Mouse (Mus musculus) forebrain, embryonic 16.5 days (tissue): ENCODE results near the gene Plxnb1. TPM values are rescaled to one million over a fixed set of nuclear protein-coding genes. Genes with fewer than 3 reads are reported as not detected.
A peak's percentile ranks its signal among the peaks of the same experiment; 100 is the strongest.

Experiments used
- ATAC-seq: fragments of 200-750 bp; cut with Nextera tagmentation; 2 replicates; pipeline ENCODE4 v1.8.0; 2017; ENCODE audit warnings: mild to moderate bottlenecking, moderate library complexity
- H3K27ac ChIP-seq: fragments of 300-500 bp; sonication (generic); 2 replicates; pipeline ENCODE4 v1.5.1; 2014; ENCODE audit warnings: low read length, control low read depth
- H3K27me3 ChIP-seq: fragments of 300-500 bp; sonication (generic); replicated peaks from 2 replicates; pipeline ENCODE4 v1.6.1; 2014; ENCODE audit warnings: low read length; ENCODE audit not compliant: control insufficient read depth, insufficient read depth
- H3K36me3 ChIP-seq: fragments of 300-500 bp; sonication (generic); 2 replicates; pipeline ENCODE4 v1.6.1; 2014; ENCODE audit not compliant: control insufficient read depth, insufficient read depth
- H3K4me1 ChIP-seq: fragments of 300-500 bp; sonication (generic); replicated peaks from 2 replicates; pipeline ENCODE4 v1.6.1; 2014; ENCODE audit warnings: low read length; ENCODE audit not compliant: control insufficient read depth, insufficient read depth
- H3K4me2 ChIP-seq: fragments of 300-500 bp; sonication (generic); 2 replicates; pipeline ENCODE4 v1.6.1; 2014; ENCODE audit warnings: mild to moderate bottlenecking, low read length, control low read depth
- H3K4me3 ChIP-seq: fragments of 300-500 bp; sonication (generic); replicated peaks from 2 replicates; pipeline ENCODE4 v1.5.1; 2014; ENCODE audit warnings: mild to moderate bottlenecking, low read length, control low read depth
- H3K9ac ChIP-seq: fragments of 300-500 bp; sonication (generic); replicated peaks from 2 replicates; pipeline ENCODE4 v1.6.1; 2014; ENCODE audit warnings: low read depth, low read length, control low read depth
- H3K9me3 ChIP-seq: fragments of 300-500 bp; sonication (generic); 2 replicates; pipeline ENCODE4 v1.6.1; 2016; ENCODE audit warnings: low read length; ENCODE audit not compliant: control insufficient read depth
- WGBS: fragments of 180-500 bp; shearing (Covaris S2); extraction: QIAGEN DNeasy Blood & Tissue Kit; methylation state at CpG from one replicate; pipeline ENCODE4 v1.1.7; 2014; 5-methylcytosine and 5-hydroxymethylcytosine counted together
- polyA plus RNA-seq: library from polyadenylated mRNA; unstranded; fragments of >200 nt; fragmentation: Nextera tagmentation; extraction: Ambion mirVana; gene quantifications from 2 replicates; pipeline ENCODE4 v1.2.1, GENCODE M21; 2015

The Plxnb1 gene
- 18.6 and 22.1 TPM in 2 replicates for polyA plus RNA-seq

- H3K36me3 ChIP-seq, result 0 out of 2 replicates have a peak, but pooled peaks cover 2% of the 10 kb centered on the region
- ATAC-seq, result peak; percentile 78
- peak within 1 kb of the TSS; percentile 70 for H3K4me3 ChIP-seq
- H3K9ac ChIP-seq, result peak within 1 kb of the TSS; percentile 93
- peak within 1 kb of the TSS; percentile 95 for H3K4me2 ChIP-seq
- H3K9me3 ChIP-seq, result no peaks in the 10 kb centered on the region
- 0% methylated on average over 88 of the region's 102 CpGs for WGBS
- peaks cover 46% of the 10 kb centered on the region for H3K4me1 ChIP-seq
- H3K27ac ChIP-seq, result peak within 1 kb of the TSS; percentile 100
- no peaks in the 10 kb centered on the region for H3K27me3 ChIP-seq
These were observed at the start of gene Plxnb1 for GRCm38 (mm10) chr9:109095137-109095982. Plxnb1 (plus strand) TSS chr9:109095389.

- 37% methylated on average over 5 of the region's 5 CpGs for WGBS
- Histone ChIP-seq H3K36me3 (no peaks in the 10 kb centered on the region), H3K27ac (no peak overlapping the region)
These were observed 48.9 kb upstream of the Plxnb1 start for GRCm38 (mm10) chr9:109046306-109046705.

GRCm38 (mm10) chr9:109049316-109049715 is 45.9 kb upstream of the Plxnb1 start:
- 85% methylated on average over 7 of the region's 7 CpGs for WGBS
- Histone ChIP-seq H3K4me1 (no peaks in the 10 kb centered on the region; the same call in 1 of the 2 replicates), H3K4me3 (no peak overlapping the region), H3K36me3 (no peaks in the 10 kb centered on the region), H3K4me2 (no peak overlapping the region), H3K27me3 (no peaks in the 10 kb centered on the region), H3K9ac (no peak overlapping the region), H3K27ac (no peak overlapping the region), H3K9me3 (no peaks in the 10 kb centered on the region)
- no peak for ATAC-seq

More at GRCm38 (mm10) chr9:109046306-109046705, 48.9 kb upstream of the Plxnb1 start:
- Histone ChIP-seq H3K9ac (no peak overlapping the region), H3K4me3 (no peak overlapping the region), H3K4me2 (no peak overlapping the region), H3K4me1 (no peaks in the 10 kb centered on the region), H3K9me3 (no peaks in the 10 kb centered on the region), H3K27me3 (no peaks in the 10 kb centered on the region)
- ATAC-seq, result no peak

DNA sequence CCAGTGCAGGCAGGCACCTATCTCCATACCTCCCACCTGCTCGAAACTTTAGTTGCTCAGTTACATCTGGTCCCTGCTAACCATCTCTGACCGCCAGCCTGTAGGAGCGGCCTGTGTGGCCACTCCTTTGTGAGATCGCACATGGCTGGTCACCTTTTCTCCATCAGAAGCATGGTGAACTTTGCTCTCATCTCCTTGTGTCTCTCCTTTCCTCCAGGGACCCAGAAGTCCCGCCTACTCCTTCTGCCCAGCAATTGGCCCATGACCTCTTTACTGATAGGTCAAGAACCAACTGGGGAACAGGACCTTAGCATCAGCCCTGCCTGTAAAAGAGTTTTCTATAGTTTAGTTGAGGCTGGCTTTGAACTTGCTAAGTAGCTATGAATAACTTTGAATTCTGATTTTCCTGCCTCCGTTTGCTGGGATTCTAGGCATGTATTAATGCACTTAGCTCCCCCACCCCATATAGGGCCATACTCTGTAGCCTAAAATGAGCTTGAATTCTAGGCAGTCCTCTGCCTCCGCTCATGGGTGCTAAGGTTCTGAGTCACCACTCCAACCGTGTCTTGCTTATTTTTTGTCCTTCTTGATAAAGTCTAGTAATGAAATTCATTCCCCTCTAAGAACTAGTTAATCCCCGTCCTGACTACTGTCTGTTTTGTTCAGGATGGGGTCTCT is 45.1 kb upstream of the Plxnb1 start:
- H3K4me1 ChIP-seq, result peaks cover 2% of the 10 kb centered on the region
- H3K27me3 ChIP-seq, result no peaks in the 10 kb centered on the region
- H3K4me2 ChIP-seq, result no peak overlapping the region
- no peak overlapping the region for H3K9ac ChIP-seq
- no peak for ATAC-seq
- 83% methylated on average over 9 of the region's 9 CpGs for WGBS
- no peaks in the 10 kb centered on the region for H3K36me3 ChIP-seq
- H3K4me3 ChIP-seq, result no peak overlapping the region
- H3K9me3 ChIP-seq, result no peaks in the 10 kb centered on the region
- no peak overlapping the region for H3K27ac ChIP-seq

- Histone ChIP-seq H3K9me3 (no peaks in the 10 kb centered on the region), H3K4me2 (no peak overlapping the region), H3K36me3 (no peaks in the 10 kb centered on the region), H3K9ac (no peak overlapping the region), H3K27ac (no peak overlapping the region), H3K4me1 (peaks cover 6% of the 10 kb centered on the region), H3K27me3 (no peaks in the 10 kb centered on the region), H3K4me3 (no peak overlapping the region)
- no peak for ATAC-seq
- WGBS, result 85% methylated on average over 3 of the region's 3 CpGs
These were observed 44.6 kb upstream of the Plxnb1 start for GRCm38 (mm10) chr9:109050674-109050997.

DNA sequence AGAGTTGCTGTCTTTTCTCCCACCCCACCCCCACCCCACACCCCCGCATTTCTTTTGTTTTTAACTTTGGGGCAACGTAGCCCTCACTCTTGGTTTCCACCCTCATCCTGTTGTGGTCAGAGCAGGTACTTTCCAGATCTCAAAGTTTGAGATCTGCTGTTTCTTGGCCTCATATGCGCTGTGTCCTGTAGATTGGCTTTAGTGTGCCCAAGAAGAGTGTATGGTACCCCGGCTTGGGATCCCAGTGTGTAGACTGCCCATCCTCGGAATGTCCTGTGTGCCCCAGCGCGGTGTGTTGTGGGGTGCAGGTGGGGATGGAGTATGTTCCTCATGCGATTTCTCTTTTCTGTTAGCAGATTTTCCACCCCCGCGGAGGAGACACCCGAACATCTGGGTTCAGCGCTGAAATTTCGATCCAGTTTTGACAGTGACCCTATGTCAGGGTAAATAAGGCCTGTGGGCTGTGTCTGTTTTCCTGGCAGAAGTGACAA is 44.1 kb upstream of the Plxnb1 start:
- ATAC-seq, result no peak
- H3K27ac ChIP-seq, result no peak overlapping the region
- H3K4me1 ChIP-seq, result peaks cover 6% of the 10 kb centered on the region
- no peak overlapping the region for H3K4me2 ChIP-seq
- no peaks in the 10 kb centered on the region for H3K36me3 ChIP-seq
- no peaks in the 10 kb centered on the region for H3K9me3 ChIP-seq
- 91% methylated on average over 13 of the region's 13 CpGs for WGBS
- H3K4me3 ChIP-seq, result no peak overlapping the region
- H3K27me3 ChIP-seq, result no peaks in the 10 kb centered on the region
- no peak overlapping the region for H3K9ac ChIP-seq

DNA sequence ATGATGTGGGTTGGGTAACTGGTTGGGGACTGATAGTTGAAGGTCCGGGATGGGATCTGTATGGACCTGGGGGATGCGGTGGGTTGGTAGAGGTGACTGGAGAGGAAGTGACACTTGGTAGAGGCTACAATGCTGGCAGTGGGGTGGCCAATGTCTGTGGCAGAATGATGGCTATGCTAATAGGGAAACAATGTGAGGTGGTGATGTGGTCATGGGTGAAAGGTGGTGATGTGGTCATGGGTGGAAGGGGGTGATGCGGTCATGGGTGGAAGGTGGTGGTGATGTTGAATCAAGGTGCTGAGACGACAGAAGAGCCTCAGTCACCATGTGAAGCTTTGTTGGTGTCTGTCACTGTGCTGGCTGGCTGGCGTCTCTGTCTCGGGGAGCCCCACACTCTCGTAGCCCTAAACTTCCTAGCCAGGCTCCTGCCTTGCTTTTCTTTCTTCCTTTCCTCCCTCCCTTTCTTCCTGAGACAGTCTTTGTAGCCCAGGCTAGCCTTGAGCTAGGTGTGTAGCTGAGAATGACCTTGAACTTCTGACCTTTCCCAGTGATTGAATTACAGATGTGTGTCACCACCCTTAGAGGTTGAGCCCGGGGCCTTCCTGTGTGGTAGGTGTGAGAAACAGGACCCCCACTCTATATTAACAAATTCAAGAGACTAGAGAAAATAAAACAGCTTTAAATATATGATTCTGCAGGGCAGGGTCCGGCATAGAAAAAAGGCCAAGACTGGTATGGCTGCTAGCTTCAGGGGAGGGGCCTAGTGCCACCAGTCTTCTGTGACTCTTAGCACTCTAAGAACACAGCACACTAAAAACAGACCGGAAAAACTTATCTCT is 43.3 kb upstream of the Plxnb1 start:
- Histone ChIP-seq H3K4me1 (peaks cover 6% of the 10 kb centered on the region), H3K9me3 (no peaks in the 10 kb centered on the region), H3K4me3 (no peak overlapping the region), H3K36me3 (no peaks in the 10 kb centered on the region), H3K4me2 (no peak overlapping the region), H3K9ac (no peak overlapping the region), H3K27ac (no peak overlapping the region), H3K27me3 (no peaks in the 10 kb centered on the region)
- 91% methylated on average over 10 of the region's 10 CpGs for WGBS
- no peak for ATAC-seq

GRCm38 (mm10) chr9:109052490-109053260 is 42.5 kb upstream of the Plxnb1 start:
- ATAC-seq, result no peak
- WGBS, result 88% methylated on average over 9 of the region's 9 CpGs
- H3K4me1 ChIP-seq, result peaks cover 6% of the 10 kb centered on the region
- H3K27ac ChIP-seq, result no peak overlapping the region
- H3K4me3 ChIP-seq, result no peak overlapping the region
- no peaks in the 10 kb centered on the region for H3K27me3 ChIP-seq
- no peaks in the 10 kb centered on the region for H3K9me3 ChIP-seq
- H3K9ac ChIP-seq, result no peak overlapping the region
- no peaks in the 10 kb centered on the region for H3K36me3 ChIP-seq
- no peak overlapping the region for H3K4me2 ChIP-seq
